Mouse (Mus musculus): ENCODE data around the gene Mpnd.
"Not testable (repeated sequence)": the region's sequence is repeated elsewhere in the genome, so short reads cannot be mapped to it uniquely, and the experiment has no call there.

Mpnd gene

GRCm38 (mm10) chr17:56038583-56039261, 33.2 kb downstream of the Mpnd start:
- no peak for DNase-seq (ENCODE audit: low spot score)

- no peak for DNase-seq (ENCODE audit: low spot score)
Observed at GRCm38 (mm10) chr17:56039345-56039744, 33.8 kb downstream of the Mpnd start.

GRCm38 (mm10) chr17:56040030-56040856, 34.7 kb downstream of the Mpnd start, which contains the start of gene Chaf1a:
Gene Chaf1a, plus strand, starts transcription at chr17:56040439.
- DNase-seq (ENCODE audit: low spot score) = peak; percentile 87

- DNase-seq (ENCODE audit: low spot score) = no peak
Observed at GRCm38 (mm10) chr17:56040857-56041163, 35.3 kb downstream of the Mpnd start.

- DNase-seq (ENCODE audit: low spot score) = no peak
Observed at GRCm38 (mm10) chr17:56051369-56051768, 45.9 kb downstream of the Mpnd start.

- no peak for DNase-seq (ENCODE audit: low spot score)
Observed at GRCm38 (mm10) chr17:56054938-56055337, 49.4 kb downstream of the Mpnd start.

- no peak for DNase-seq (ENCODE audit: low spot score)
Observed at GRCm38 (mm10) chr17:56055945-56056678, 50.6 kb downstream of the Mpnd start.

GRCm38 (mm10) chr17:56057381-56058120, 52.0 kb downstream of the Mpnd start:
- DNase-seq (ENCODE audit: low spot score) = no peak

- DNase-seq (ENCODE audit: low spot score) = no peak
Observed at GRCm38 (mm10) chr17:56062081-56062480, 56.6 kb downstream of the Mpnd start.

- DNase-seq (ENCODE audit: low spot score) = not testable (repeated sequence)
Observed at GRCm38 (mm10) chr17:56065715-56066114, 60.2 kb downstream of the Mpnd start.

Data from ovary, postnatal 10 days (tissue).